Comparison of ENCODE assay signal across 9 mouse cellular contexts in genomic region chr6:125350231-125350994, GRCm38 (mm10). TPM values are rescaled to one million over a fixed set of nuclear protein-coding genes. Genes with fewer than 3 reads are reported as not detected.
DNase-seq lines count a peak whose midpoint lies in the region; ATAC-seq lines count a peak whose summit lies in the region.
"Had no signal": no experiment of that assay in that cellular context is flagged by ENCODE, and none has a peak within 500 bp of the region (broad histone marks: within the 10 kb centered on the region; RNA-seq: fewer than 3 reads in every experiment).

No protein-coding gene starts in this region.

- ATAC-seq in embryonic facial prominence, embryonic 11.5 days (replicated peaks; ENCODE audit: insufficient number of reproducible peaks, low FRiP score, low TSS enrichment, low read depth), result peak; percentile 17; the same call in 1 of the 2 replicates
- ATAC-seq in liver, embryonic 13.5 days (ENCODE audit: low read depth), result no peak
- no peak for ATAC-seq in neural tube, embryonic 15.5 days (ENCODE audit: low FRiP score)

- DNase-seq in kidney, adult 18-20 months, result peak; percentile 64
- no peak for DNase-seq in kidney, postnatal 10 days
- peak; percentile 23 for DNase-seq in embryonic facial prominence, embryonic 11.5 days (ENCODE audit: low spot score)
- peak; percentile 54 to 68 for DNase-seq in heart, postnatal 10 days
- DNase-seq in liver, embryonic 13.5 days, result no peak
- no peak for DNase-seq in layer of hippocampus, postnatal 25 days (ENCODE audit: extremely low spot score in 1 of 2, low spot score in 1 of 2)
- no peak for DNase-seq in layer of hippocampus, adult 9-10 months (ENCODE audit: low spot score)

- H3K9ac ChIP-seq in embryonic facial prominence, embryonic 11.5 days (replicated peaks; ENCODE audit: low read length), result peak overlapping the region; percentile 77
- peak overlapping the region; percentile 77 for H3K9ac ChIP-seq in liver, embryonic 13.5 days
- H3K9ac ChIP-seq in neural tube, embryonic 15.5 days (replicated peaks), result peak overlapping the region; percentile 34; the same call in 1 of the 2 replicates

- 2% methylated on average over 20 of the region's 20 CpGs for WGBS in embryonic facial prominence, embryonic 11.5 days
- WGBS in liver, embryonic 13.5 days (ENCODE audit: insufficient replicate concordance), result 7% methylated on average over 20 of the region's 20 CpGs
- 16% methylated on average over 20 of the region's 20 CpGs for WGBS in neural tube, embryonic 15.5 days

- peaks cover 12% of the 10 kb centered on the region for H3K4me1 ChIP-seq in embryonic facial prominence, embryonic 11.5 days (ENCODE audit: control insufficient read depth, insufficient read depth, low read length)
- peaks cover 72% of the 10 kb centered on the region for H3K4me1 ChIP-seq in liver, embryonic 13.5 days (replicated peaks)
- peaks cover 39% of the 10 kb centered on the region for H3K4me1 ChIP-seq in neural tube, embryonic 15.5 days

- H3K4me2 ChIP-seq in embryonic facial prominence, embryonic 11.5 days (ENCODE audit: low read depth, low read length), result peak overlapping the region; percentile 93
- H3K4me2 ChIP-seq in liver, embryonic 13.5 days, result peak overlapping the region; percentile 69
- H3K4me2 ChIP-seq in neural tube, embryonic 15.5 days, result peak overlapping the region; percentile 62

- intact Hi-C loops in heart, postnatal 10 days (cut with DNase I), result loop anchor here (5.0 kb wide), 1 partner anchor 203 kb away; the partner anchor contains the start of gene Iffo1

- no peaks in the 10 kb centered on the region for H3K36me3 ChIP-seq in embryonic facial prominence, embryonic 11.5 days (replicated peaks; ENCODE audit: control insufficient read depth, insufficient read depth, low read depth, low read length)
- no peaks in the 10 kb centered on the region for H3K36me3 ChIP-seq in liver, embryonic 13.5 days
- no peaks in the 10 kb centered on the region for H3K36me3 ChIP-seq in neural tube, embryonic 15.5 days
- H3K36me3 ChIP-seq: G1E had no signal

- peak overlapping the region; percentile 67 for H3K27ac ChIP-seq in embryonic facial prominence, embryonic 11.5 days (replicated peaks; ENCODE audit: low read depth, low read length)
- peak overlapping the region; percentile 77 for H3K27ac ChIP-seq in liver, embryonic 13.5 days
- 0 out of 2 replicates have a peak overlapping the region, but pooled peaks have one; percentile 24 for H3K27ac ChIP-seq in neural tube, embryonic 15.5 days (replicated peaks)

- H3K27me3 ChIP-seq in embryonic facial prominence, embryonic 11.5 days (ENCODE audit: control insufficient read depth, insufficient read depth, low read length), result no peaks in the 10 kb centered on the region
- no peaks in the 10 kb centered on the region for H3K27me3 ChIP-seq in liver, embryonic 13.5 days
- H3K27me3 ChIP-seq in neural tube, embryonic 15.5 days (replicated peaks), result 0 out of 2 replicates have a peak, but pooled peaks cover 6% of the 10 kb centered on the region

- H3K4me3 ChIP-seq in embryonic facial prominence, embryonic 11.5 days (ENCODE audit: low read depth, low read length), result peak overlapping the region; percentile 69
- H3K4me3 ChIP-seq in liver, embryonic 13.5 days (replicated peaks), result peak overlapping the region; percentile 65
- peak overlapping the region; percentile 39 for H3K4me3 ChIP-seq in neural tube, embryonic 15.5 days (replicated peaks)

- H3K9me3 ChIP-seq in embryonic facial prominence, embryonic 11.5 days (replicated peaks; ENCODE audit: control insufficient read depth, low read length), result no peaks in the 10 kb centered on the region
- no peaks in the 10 kb centered on the region for H3K9me3 ChIP-seq in liver, embryonic 13.5 days (replicated peaks)
- H3K9me3 ChIP-seq in neural tube, embryonic 15.5 days (replicated peaks), result no peaks in the 10 kb centered on the region

RNA-seq across cellular contexts. Expression of gene Tnfrsf1a, which starts 1.3 kb away (rescaled TPM):
- 36.6 and 39.5 TPM in 2 replicates for polyA plus RNA-seq in embryonic facial prominence, embryonic 11.5 days (2014; fragmentation: Nextera tagmentation; extraction: Ambion mirVana)
- total RNA-seq in heart, postnatal 10 days (2021), result 10 to 100 TPM; 73.7 to 77.8 TPM
- 19.6 and 23.4 TPM in 2 replicates for polyA plus RNA-seq in liver, embryonic 13.5 days (2015; fragmentation: Nextera tagmentation; extraction: Ambion mirVana)
- polyA plus RNA-seq in neural tube, embryonic 15.5 days (2015; fragmentation: Nextera tagmentation; extraction: Ambion mirVana), result 13.6 and 28.4 TPM in 2 replicates
- total RNA-seq in layer of hippocampus, postnatal 25 days (2021), result 10 to 100 TPM; 11.2 to 12.5 TPM
- total RNA-seq: G1E had no signal

RNA-seq across cellular contexts. Expression of gene Scnn1a, which starts 30.0 kb away (rescaled TPM):
- 0.88 and 1.1 TPM in 2 replicates for polyA plus RNA-seq in embryonic facial prominence, embryonic 11.5 days (2014; fragmentation: Nextera tagmentation; extraction: Ambion mirVana)
- total RNA-seq in heart, postnatal 10 days (2021), result under 1 TPM; 0.97 to 0.98 TPM
- 0.31 and 0.37 TPM in 2 replicates for polyA plus RNA-seq in liver, embryonic 13.5 days (2015; fragmentation: Nextera tagmentation; extraction: Ambion mirVana)
- 0.44 and 2.6 TPM in 2 replicates for polyA plus RNA-seq in neural tube, embryonic 15.5 days (2015; fragmentation: Nextera tagmentation; extraction: Ambion mirVana)
- total RNA-seq in layer of hippocampus, postnatal 25 days (2021), result 1 to 10 TPM; 3.8 to 3.9 TPM
- polyA plus RNA-seq: G1E had no signal

RNA-seq across cellular contexts. Expression of gene Plekhg6, which starts 30.2 kb away (rescaled TPM):
- 0.08 and 0.20 TPM in 2 replicates for polyA plus RNA-seq in embryonic facial prominence, embryonic 11.5 days (2014; fragmentation: Nextera tagmentation; extraction: Ambion mirVana)
- total RNA-seq in heart, postnatal 10 days (2021), result not detected
- polyA plus RNA-seq in liver, embryonic 13.5 days (2015; fragmentation: Nextera tagmentation; extraction: Ambion mirVana), result 0.31 and 0.56 TPM in 2 replicates
- 0.23 and 0.70 TPM in 2 replicates for polyA plus RNA-seq in neural tube, embryonic 15.5 days (2015; fragmentation: Nextera tagmentation; extraction: Ambion mirVana)
- not detected for total RNA-seq in layer of hippocampus, postnatal 25 days (2021)
- total RNA-seq: G1E had no signal
- polyA plus RNA-seq: G1E had no signal

RNA-seq across cellular contexts. Expression of gene Ltbr, which starts 36.7 kb away (rescaled TPM):
- 22.8 and 24.3 TPM in 2 replicates for polyA plus RNA-seq in embryonic facial prominence, embryonic 11.5 days (2014; fragmentation: Nextera tagmentation; extraction: Ambion mirVana)
- 10 to 100 TPM; 42.8 to 49.4 TPM for total RNA-seq in heart, postnatal 10 days (2021)
- 18.3 and 18.4 TPM in 2 replicates for polyA plus RNA-seq in liver, embryonic 13.5 days (2015; fragmentation: Nextera tagmentation; extraction: Ambion mirVana)
- polyA plus RNA-seq in neural tube, embryonic 15.5 days (2015; fragmentation: Nextera tagmentation; extraction: Ambion mirVana), result 19.5 and 28.1 TPM in 2 replicates
- total RNA-seq in layer of hippocampus, postnatal 25 days (2021), result 10 to 100 TPM in 1 of 2 experiments, 1 to 10 TPM in 1; 8.7 to 10.2 TPM
- total RNA-seq: G1E had no signal
- polyA plus RNA-seq: G1E had no signal

Comparison
In these comparisons a context has a peak if more than half of its experiments do, and no peak if none do; other contexts are left out.
1. DNase-seq: peak in kidney, adult 18-20 months (single experiment), embryonic facial prominence, embryonic 11.5 days (single experiment) and heart, postnatal 10 days (2 of 2); none in kidney, postnatal 10 days (single experiment), liver, embryonic 13.5 days (single experiment), layer of hippocampus, postnatal 25 days (0 of 2) and layer of hippocampus, adult 9-10 months (single experiment).
2. H3K27ac ChIP-seq: peak in every context shown above with its lines; median percentile 77 in liver, embryonic 13.5 days; 67 in embryonic facial prominence, embryonic 11.5 days; 24 in neural tube, embryonic 15.5 days.
3. Peak in every context shown above with its lines, with median percentiles within 50 percentile points of each other: H3K4me2 ChIP-seq, H3K4me3 ChIP-seq and H3K9ac ChIP-seq.